Mouse (Mus musculus): ENCODE results near the gene Slc38a4.

DNA sequence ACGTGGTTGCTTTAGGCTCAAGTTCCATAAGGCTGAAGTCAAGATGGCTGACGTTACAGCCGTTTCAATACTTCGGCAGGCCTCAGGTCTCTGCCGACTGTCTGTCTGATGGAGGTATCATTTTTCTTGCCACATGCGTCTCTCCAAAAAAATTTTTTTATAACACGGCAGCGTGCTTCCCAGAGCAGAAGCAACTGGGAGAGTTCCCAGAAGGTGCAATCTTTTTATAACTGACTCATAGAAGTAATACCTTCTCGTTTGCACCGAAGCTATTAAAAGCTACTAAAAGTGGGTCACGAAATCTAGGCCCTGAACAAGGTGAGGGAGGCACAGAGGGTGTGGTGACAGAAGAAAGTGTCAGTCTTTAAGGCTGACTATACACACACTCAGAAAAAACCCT is 87.0 kb downstream of the Slc38a4 start:
- no peak for TF ChIP-seq EP300 (IDR thresholded peaks at IDR 0.05; ENCODE audit: low read depth)
- TF ChIP-seq CTCF (IDR thresholded peaks at IDR 0.05; ENCODE audit: low read depth) = no peak

Measured in heart, postnatal 0 days (tissue).